ENCODE assay signal across 8 mouse cellular contexts in the genomic region with DNA sequence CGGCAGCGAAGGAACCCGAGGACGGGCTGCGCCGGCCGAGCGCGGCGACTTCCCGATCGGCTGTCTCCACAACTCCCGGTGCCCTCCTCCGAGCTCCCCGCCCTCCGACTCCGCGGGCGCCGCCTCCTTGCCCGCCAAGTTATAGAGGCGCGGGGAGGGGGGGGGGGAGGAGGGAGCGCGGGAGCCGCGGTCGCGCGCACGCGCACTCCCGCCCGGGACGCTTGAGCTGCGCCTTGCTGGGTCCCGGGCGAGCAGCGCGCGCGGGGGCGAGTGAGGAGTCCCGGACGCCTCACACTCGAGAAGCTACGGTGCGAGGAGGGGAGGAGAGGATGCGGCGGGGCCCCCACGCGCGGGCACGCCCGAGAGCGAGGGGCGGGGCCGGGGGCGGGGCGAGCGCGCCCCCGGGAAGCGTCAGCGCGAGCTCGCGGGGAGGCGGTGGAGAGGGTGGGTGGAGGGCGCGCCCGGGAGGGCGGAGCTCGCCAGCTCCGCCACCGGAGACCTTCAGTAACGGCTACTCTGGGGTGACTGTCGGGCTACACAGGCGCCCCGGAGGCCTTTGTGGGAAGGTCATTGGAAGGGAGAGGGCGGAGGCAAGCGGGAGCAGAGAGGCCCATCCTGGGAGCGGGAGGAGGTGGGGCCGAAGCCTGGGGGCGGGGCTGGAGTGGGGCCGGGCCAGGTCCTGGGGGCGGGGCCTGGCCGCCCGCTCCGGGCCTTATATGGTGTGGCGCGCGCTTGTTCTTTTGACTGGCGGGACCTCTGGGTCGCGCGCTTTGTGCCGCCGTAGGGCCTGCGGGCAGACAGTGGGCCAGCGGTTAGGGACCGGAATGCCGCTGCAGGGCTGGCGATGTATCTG. TPM values are rescaled to one million over a fixed set of nuclear protein-coding genes. Genes with fewer than 3 reads are reported as not detected.
A peak's percentile ranks its signal among the peaks of the same experiment; 100 is the strongest.
DNase-seq lines count a peak whose midpoint lies in the region; ATAC-seq and TF ChIP-seq lines count a peak whose summit lies in the region.

TSS of gene 1190002N15Rik (minus strand) at position 112 of the 853 bp plus-strand sequence.

- no peaks in the 10 kb centered on the region for H3K9me3 ChIP-seq in erythroblast, embryonic 14.5 days (ENCODE audit: control insufficient read depth, low read length)
- no peaks in the 10 kb centered on the region for H3K9me3 ChIP-seq in heart, embryonic 12.5 days (replicated peaks)
- H3K9me3 ChIP-seq in kidney, postnatal 0 days (replicated peaks; ENCODE audit: low read length) = no peaks in the 10 kb centered on the region

- peaks cover 57% of the 10 kb centered on the region for H3K79me2 ChIP-seq in C2C12 (ENCODE audit: control insufficient read depth, insufficient read depth)
- H3K79me2 ChIP-seq in liver, adult 2 months (ENCODE audit: control insufficient read depth, insufficient read depth, low read length) = peaks cover 3% of the 10 kb centered on the region; the same call in 1 of the 2 replicates

- peaks cover 41% of the 10 kb centered on the region for H3K79me3 ChIP-seq in C2C12 (ENCODE audit: low read depth)

- DNase-seq in brain, embryonic 18.5 days (ENCODE audit: low read depth, low spot score) = peak; percentile 85
- peak; percentile 98 for DNase-seq in kidney, postnatal 0 days (ENCODE audit: low spot score)
- peak; percentile 84 for DNase-seq in liver, adult 2 months (ENCODE audit: extremely low read depth, low read depth, low spot score)
- peak; percentile 90 to 92 for DNase-seq in spleen, postnatal 36 days (ENCODE audit: low spot score in 2 of 2)

- no peaks in the 10 kb centered on the region for H3K27me3 ChIP-seq in C2C12 (ENCODE audit: control insufficient read depth, insufficient read depth, insufficient read length)
- H3K27me3 ChIP-seq in erythroblast, embryonic 14.5 days (ENCODE audit: control insufficient read depth) = no peaks in the 10 kb centered on the region
- no peaks in the 10 kb centered on the region for H3K27me3 ChIP-seq in heart, embryonic 12.5 days (replicated peaks)
- H3K27me3 ChIP-seq in kidney, postnatal 0 days (ENCODE audit: insufficient read depth, low read length) = no peaks in the 10 kb centered on the region
- H3K27me3 ChIP-seq in liver, adult 2 months (ENCODE audit: control insufficient read depth, insufficient read depth, low read length) = no peaks in the 10 kb centered on the region

- H3K36me3 ChIP-seq in C2C12 (ENCODE audit: control insufficient read depth, insufficient read depth) = no peaks in the 10 kb centered on the region
- no peaks in the 10 kb centered on the region for H3K36me3 ChIP-seq in erythroblast, embryonic 14.5 days (ENCODE audit: control insufficient read depth)
- no peaks in the 10 kb centered on the region for H3K36me3 ChIP-seq in heart, embryonic 12.5 days
- H3K36me3 ChIP-seq in kidney, postnatal 0 days (ENCODE audit: insufficient read depth, low read length) = no peaks in the 10 kb centered on the region
- H3K36me3 ChIP-seq in liver, adult 2 months (ENCODE audit: control insufficient read depth, insufficient read depth, low read length) = no peaks in the 10 kb centered on the region

- peak within 1 kb of the TSS; percentile 98 for H3K27ac ChIP-seq in heart, embryonic 12.5 days (ENCODE audit: poor library complexity, severe bottlenecking)
- H3K27ac ChIP-seq in kidney, postnatal 0 days = peak within 1 kb of the TSS; percentile 94
- H3K27ac ChIP-seq in liver, adult 2 months (replicated peaks; ENCODE audit: insufficient read depth, low read depth, low read length) = peak within 1 kb of the TSS; percentile 96

- H3K4me1 ChIP-seq in erythroblast, embryonic 14.5 days (ENCODE audit: control insufficient read depth) = peaks cover 64% of the 10 kb centered on the region
- peaks cover 11% of the 10 kb centered on the region for H3K4me1 ChIP-seq in heart, embryonic 12.5 days (replicated peaks)
- 0 out of 2 replicates have a peak, but pooled peaks cover 4% of the 10 kb centered on the region for H3K4me1 ChIP-seq in kidney, postnatal 0 days (replicated peaks; ENCODE audit: insufficient read depth, low read length)
- peaks cover 8% of the 10 kb centered on the region for H3K4me1 ChIP-seq in liver, adult 2 months (ENCODE audit: control insufficient read depth, insufficient read depth, low read length)

- peak; percentile 96 for TF ChIP-seq POLR2A in liver, adult 2 months (IDR thresholded peaks at IDR 0.05; ENCODE audit: extremely low read depth, insufficient read depth, low read length)

- H3K4me2 ChIP-seq in heart, embryonic 12.5 days = peak within 1 kb of the TSS; percentile 82
- peak within 1 kb of the TSS; percentile 88 for H3K4me2 ChIP-seq in kidney, postnatal 0 days (ENCODE audit: low read length)

- under 1% methylated on average over 69 of the region's 104 CpGs for WGBS in heart, embryonic 12.5 days
- WGBS in kidney, postnatal 0 days = under 1% methylated on average over 88 of the region's 104 CpGs
- under 1% methylated on average over 89 of the region's 104 CpGs for WGBS in liver, adult 2 months

- no peak for TF ChIP-seq CTCF in C2C12 (IDR thresholded peaks at IDR 0.05; ENCODE audit: control insufficient read depth, insufficient read depth, insufficient read length)
- no peak for TF ChIP-seq CTCF in kidney, postnatal 0 days (IDR thresholded peaks at IDR 0.05; ENCODE audit: low read depth)
- TF ChIP-seq CTCF in liver, adult 2 months (IDR thresholded peaks at IDR 0.05; ENCODE audit: low read depth, low read length) = no peak

- peak within 1 kb of the TSS; percentile 80 for H3ac ChIP-seq in C2C12 (ENCODE audit: control insufficient read depth, insufficient read length, low read depth)

- peak; percentile 92 for ATAC-seq in heart, embryonic 12.5 days (ENCODE audit: insufficient number of reproducible peaks, low FRiP score)
- ATAC-seq in kidney, postnatal 0 days (replicated peaks; ENCODE audit: low FRiP score, low read depth) = peak; percentile 93
- peak; percentile 72 for ATAC-seq in monocyte, adult 5-6 weeks (replicated peaks; ENCODE audit: insufficient number of reproducible peaks, low FRiP score, low TSS enrichment, poor library complexity, severe bottlenecking)

- peak within 1 kb of the TSS; percentile 75 for H3K4me3 ChIP-seq in C2C12 (ENCODE audit: insufficient read depth, poor library complexity, severe bottlenecking)
- H3K4me3 ChIP-seq in erythroblast, embryonic 14.5 days (replicated peaks) = peak within 1 kb of the TSS; percentile 94
- peak within 1 kb of the TSS; percentile 73 for H3K4me3 ChIP-seq in heart, embryonic 12.5 days
- H3K4me3 ChIP-seq in kidney, postnatal 0 days (replicated peaks; ENCODE audit: low read depth, low read length) = peak within 1 kb of the TSS; percentile 69
- peak within 1 kb of the TSS; percentile 90 for H3K4me3 ChIP-seq in liver, adult 2 months (ENCODE audit: insufficient read depth, low read depth, low read length)

- peak within 1 kb of the TSS; percentile 87 for H3K9ac ChIP-seq in heart, embryonic 12.5 days
- peak within 1 kb of the TSS; percentile 72 for H3K9ac ChIP-seq in kidney, postnatal 0 days (ENCODE audit: low read depth, low read length)
- H3K9ac ChIP-seq in liver, adult 2 months (ENCODE audit: low read depth, low read length) = peak within 1 kb of the TSS; percentile 92

TF ChIP-seq in C2C12, 6 proteins besides CTCF, POLR2A, EP300 and RAD21:
- TF ChIP-seq MYOG (IDR thresholded peaks at IDR 0.05; ENCODE audit: control insufficient read depth, extremely low read depth, insufficient read length) = no peak
- TF ChIP-seq MAX (IDR thresholded peaks at IDR 0.05) = no peak
- no peak for TF ChIP-seq FOSL1 (IDR thresholded peaks at IDR 0.05; ENCODE audit: insufficient read depth, low read length, poor library complexity, severe bottlenecking)
- TF ChIP-seq CEBPB (IDR thresholded peaks at IDR 0.05; ENCODE audit: low read depth) = no peak

RNA-seq across cellular contexts. Expression of gene 1190002N15Rik, which starts in this region (rescaled TPM):
- polyA plus RNA-seq in C2C12 (2012; fragmentation: generic; extraction: Trizol) = 25.4 TPM
- 0.14 and 0.19 TPM in 2 replicates for polyA plus RNA-seq in erythroblast, embryonic 14.5 days (2012)
- polyA plus RNA-seq in heart, embryonic 12.5 days (2016; fragmentation: Nextera tagmentation; extraction: Ambion mirVana) = 62.6 and 63.3 TPM in 2 replicates
- polyA plus RNA-seq in kidney, postnatal 0 days (2015; fragmentation: Nextera tagmentation; extraction: Ambion mirVana) = 16.3 and 22.3 TPM in 2 replicates
- 21.8 and 23.4 TPM in 2 replicates for total RNA-seq in liver, adult 2 months (2014; rRNA removed)
- 10.0 and 10.1 TPM in 2 replicates for polyA plus RNA-seq in liver, adult 2 months (2012; rRNA removed)
- 16.3 to 31.5 TPM (median 17.6 TPM) in 3 replicates for total RNA-seq in monocyte, adult 5-6 weeks (2017)

Comparison
In these comparisons a context has a peak if more than half of its experiments do, and no peak if none do; other contexts are left out.
1. Peak in every context shown above with its lines: DNase-seq, ATAC-seq, H3K4me3 ChIP-seq and H3K27ac ChIP-seq.